Mouse (Mus musculus) spleen, postnatal 4 days (tissue): Measurements from ENCODE around the gene Ankdd1b.

Experiments
- DNase-seq, 2 experiments: peaks; one replicate each; pipeline ENCODE4 v3.0.0; 2022; ENCODE audit warnings: low spot score in 2 of 2

Ankdd1b gene

DNA sequence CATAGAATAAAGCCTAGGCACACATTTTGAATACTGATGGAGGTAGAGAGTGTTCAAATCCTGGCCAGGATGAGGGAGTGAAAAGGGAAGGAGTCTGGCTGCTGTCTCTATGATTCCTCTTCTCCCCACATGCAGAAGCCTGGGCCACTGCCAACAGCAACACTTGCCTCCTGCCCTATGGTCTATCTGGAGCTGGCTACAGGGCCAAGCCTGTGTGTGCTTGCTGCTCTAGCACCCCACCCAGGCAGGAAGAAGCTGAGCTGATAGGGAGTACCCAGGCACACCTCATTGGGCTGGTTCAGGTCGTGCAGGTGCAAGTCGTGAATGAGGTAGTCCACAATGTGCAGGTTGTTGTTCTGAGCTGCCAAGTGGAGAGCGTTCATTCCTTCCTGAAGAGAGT is 16.7 kb downstream of the Ankdd1b start:
- DNase-seq, result no peak

DNA sequence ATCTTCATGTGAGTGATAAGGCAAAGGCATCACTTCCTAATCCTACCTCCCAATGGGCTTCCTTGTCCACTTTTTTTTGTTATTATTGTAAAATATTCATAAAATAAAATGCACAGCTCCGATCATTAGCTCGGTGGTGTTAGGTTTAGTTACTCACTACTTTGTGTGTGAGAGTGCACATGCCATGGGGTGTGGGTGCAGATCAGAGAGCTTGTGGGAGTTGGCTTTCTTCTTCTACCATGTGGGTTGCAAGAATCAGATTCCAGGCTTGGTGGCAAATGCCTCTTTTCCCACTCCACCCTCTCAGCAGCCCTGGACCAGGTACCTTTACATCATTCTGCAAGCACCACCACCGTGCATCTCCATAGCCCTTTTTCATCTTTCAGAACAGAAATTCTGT is 18.4 kb downstream of the Ankdd1b start:
- no peak for DNase-seq

DNA sequence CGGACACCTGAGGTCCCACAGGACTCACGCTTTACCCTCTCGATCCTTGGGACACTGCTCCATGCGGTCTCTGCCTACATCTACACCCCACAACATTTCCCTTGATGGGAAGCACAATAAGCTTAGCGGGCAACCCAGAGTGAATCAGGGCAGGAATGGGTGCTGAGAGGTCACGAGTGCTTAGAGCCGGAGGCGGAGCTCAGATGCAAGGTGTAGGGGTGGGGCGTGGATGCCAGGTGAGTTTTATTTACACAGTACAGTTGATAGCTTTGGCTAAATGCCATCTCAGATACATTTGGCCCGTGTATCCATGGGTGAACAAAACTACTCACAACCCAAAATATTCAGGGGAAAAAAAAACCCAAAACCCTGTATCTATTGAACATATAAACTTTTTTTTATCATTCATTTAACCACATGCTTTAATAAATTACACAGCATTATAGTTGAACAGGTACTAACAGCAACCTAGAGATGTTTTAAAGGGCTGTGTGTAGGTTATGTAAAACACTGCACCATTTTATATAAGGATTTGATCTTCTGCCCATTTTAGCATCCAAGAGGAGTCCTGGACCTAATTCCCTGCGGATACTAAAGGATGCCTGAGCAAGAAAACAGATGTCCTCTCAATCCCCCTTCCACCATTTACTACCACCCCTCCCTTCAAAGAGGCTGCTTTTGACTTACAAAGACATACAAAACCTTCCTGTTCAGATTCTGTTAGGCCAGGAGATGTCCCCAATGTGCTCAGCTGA is 19.4 kb downstream of the Ankdd1b start:
- no peak for DNase-seq

DNA sequence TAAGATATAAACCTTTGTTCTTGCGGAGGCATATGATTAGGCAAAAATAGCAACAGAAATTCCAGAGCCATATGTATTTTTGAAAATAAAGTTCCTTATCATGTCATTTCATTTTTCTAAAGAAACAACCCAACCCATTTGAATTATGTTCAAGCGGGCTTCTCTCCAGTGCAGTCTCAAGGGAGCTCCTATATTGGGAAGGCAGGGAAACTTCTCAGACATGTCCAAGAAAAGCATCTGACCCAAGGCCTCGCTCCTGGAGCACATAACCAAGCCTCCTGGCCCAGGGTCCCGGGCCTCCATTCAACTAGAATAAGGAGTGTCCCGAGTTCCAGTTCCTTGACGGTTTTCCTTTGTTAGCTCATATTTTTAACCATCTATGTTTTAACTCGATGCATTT is 20.1 kb downstream of the Ankdd1b start:
- no peak for DNase-seq

DNA sequence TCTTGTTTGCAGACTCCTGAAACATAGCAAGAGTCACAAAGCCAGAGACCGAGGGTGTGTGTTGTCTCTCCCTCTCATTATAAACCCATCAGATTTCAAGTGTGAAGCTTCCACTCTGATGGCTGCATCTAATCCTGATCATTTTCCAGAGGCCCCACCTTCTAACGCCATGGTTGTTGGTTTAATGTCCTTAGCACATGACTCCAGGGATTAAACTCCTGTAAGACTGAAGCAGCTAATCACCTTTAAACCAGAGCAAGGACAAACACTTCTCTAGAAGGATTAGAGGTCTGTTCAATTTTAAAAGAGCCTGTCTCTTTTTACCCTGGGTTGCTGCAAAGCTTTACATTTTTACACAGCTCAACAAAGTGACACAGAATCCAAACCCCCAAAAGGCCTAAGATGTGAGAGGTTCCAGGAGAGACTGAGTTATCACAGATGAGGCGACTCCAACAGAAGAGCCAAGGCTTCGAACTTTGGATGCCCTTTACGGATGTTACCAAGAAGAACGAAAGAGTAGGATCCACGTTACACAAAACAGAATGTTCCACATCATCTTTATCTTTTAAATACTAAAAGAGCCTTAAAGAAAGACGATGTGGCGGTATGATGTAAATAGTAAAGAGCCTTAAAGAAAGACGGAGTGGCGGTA is 20.7 kb downstream of the Ankdd1b start:
- DNase-seq, result no peak

DNA sequence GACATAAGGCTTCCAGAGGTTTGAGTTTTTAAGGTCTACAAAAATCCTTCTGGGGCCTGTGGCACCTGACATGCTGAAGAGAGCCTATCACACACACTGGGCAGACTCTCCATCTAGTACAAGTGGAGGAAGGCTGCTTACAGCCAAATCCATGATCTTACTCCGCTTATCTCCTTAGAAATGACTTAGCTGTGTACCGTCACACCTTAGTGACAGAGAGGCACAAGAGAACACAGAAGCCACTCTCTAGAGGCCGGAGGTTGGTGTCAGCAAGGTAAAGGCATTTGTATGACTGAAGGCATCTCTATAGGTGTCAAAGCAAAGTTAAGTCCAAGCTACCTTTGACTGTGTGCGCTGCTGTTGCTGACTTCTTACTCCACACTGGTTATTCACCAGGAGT is 30.6 kb downstream of the Ankdd1b start:
- DNase-seq, result no peak

DNA sequence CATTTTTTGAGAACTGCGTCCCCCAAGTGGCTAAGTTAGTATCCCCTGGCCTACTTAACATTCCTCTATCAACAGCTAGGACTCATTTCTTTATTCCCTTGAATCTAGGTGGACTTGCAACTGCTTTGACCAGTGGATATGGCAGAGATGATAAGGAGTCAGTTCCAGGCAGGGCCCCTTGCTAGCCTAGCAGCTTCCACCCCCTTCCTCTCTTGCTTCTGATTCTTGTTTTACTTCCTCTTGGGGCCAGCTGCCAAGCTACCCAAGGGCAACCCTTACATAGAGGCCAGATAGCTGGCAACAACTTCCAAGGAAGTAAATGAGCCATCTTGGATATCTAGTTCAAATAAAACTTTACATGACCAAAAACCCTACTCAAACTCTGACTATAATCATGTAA is 34.1 kb downstream of the Ankdd1b start:
- no peak for DNase-seq

DNA sequence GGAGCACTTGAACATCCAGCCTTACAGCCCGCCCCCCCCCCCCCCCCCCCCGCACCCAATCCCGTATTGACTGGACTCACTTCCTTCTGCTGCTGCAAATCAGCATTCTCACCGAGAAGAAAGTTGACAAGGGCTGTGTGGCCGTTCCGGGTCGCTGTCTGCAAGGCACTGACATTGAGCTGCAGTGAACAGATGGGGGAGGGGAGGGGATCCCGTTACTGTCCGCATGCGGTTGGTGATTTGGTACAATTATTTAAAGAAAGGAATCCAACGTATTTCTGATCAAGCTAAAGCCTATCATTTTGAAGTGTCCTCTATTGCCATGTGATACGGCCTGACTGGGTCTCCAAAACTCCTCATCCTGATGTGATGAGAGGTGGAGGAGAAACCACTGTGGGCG is 35.2 kb downstream of the Ankdd1b start:
- DNase-seq, result peak in 1 of 2 experiments; percentile 20

DNA sequence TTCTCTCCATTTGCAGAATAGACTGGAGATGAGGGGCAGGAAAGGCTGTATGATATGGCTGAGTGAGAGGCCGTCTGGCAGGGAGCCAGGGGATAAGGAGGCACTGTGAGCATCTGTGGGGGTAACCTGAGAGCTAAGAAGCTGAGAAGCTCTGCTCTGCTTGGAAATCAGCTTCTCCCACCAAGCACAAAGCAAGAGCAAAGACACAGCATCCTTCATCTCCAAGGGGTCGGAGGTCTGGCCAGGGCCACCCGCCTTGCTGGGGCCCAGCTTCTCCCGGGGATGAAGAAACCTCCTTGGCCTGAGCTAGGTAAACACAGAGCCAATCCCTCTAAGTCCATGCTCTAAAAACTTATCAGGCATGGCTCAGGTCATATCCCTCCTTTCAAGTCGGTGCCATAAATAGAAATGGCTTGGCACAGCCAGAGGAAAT is 36.1 kb downstream of the Ankdd1b start:
- no peak for DNase-seq

DNA sequence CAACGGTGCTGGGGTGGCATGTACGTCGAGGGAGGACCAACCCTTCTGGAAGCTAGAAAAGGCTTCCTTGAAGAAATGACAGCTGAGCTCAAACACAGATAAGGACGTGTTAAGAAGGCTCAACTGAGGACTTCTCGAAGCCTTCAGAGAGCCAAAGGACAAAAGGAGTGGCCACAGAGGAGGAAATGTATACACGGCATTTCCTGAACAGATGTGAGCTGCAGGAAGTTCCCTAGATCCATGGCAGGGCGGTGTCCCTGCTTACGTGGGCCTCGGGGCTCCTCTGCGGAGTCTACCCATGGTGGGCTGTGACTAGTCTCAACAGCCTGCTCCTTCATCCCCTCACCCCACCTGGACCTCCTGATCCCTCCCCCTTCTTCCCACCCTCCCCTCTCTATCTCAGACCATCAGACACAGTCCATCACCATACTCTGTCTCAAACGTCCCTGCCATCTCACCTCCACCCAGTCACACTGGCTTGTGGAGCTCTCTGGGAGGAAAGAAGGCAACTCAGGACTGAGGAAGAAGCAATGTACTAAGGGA is 37.3 kb downstream of the Ankdd1b start:
- no peak for DNase-seq

DNA sequence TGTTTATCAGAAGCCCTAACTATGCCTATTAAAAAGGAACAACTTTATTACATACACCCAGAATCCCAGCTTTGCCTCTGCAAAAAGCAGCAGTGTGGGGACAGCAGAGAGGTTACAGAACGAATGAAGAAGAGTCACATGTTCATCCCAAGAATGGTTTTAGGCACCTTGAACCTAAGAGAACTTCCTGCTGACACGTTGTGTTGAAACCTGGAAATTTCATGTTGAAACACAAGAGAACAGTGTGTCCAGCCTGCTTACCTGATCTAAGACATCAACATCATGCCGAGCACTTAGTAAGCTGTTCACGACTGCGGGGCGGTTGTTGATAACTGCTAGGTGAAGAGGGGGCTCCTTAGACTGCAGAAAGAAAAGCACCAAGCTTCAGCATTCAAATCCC is 38.0 kb downstream of the Ankdd1b start:
- no peak for DNase-seq

DNA sequence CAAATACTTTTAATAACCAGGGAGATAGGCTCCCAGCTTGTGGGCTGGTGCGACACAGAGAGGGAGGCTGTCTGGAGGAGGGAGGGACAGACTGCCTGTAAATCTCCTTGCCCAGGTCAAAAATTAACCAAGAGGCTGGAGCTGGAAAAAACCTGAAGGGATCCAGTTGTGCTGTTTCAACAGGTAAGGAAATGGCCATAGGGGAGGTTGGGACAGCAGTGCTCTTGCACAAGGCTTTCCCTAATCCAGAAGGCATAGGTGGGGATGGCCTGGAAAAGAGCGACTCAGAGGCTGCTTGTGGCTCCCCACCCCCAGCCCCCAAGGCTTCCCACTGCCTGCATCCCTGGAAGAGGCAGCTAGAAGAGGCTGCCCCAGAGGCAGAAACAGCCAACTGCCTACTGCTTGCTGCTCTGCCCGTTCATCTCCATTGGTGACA is 38.6 kb downstream of the Ankdd1b start:
- DNase-seq, result no peak

DNA sequence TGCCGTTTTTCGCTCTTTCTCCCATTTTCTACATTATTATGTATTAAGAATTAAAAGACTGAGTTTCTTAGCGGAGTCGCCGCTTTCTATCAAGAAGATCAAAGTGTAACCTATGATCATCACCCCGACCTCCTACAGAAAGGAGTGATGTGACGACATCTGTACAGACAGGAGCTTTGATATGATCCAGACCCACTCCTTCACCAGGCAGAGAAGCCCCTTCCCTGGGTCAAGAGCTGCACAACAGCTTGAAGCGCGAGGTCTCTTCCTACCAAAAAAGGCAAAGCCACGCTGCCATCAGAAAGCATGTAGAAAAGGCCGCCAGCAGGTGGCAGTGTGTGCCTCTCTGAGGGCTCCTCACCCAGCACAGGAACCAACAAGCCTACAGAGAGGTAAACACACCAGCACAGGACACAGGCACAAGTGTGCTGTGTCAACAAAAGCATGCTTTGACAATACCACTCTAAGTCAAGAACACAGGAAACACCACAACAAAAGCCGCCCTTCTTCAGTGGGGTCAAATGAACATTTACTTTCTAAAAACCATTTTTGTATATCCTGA is 39.3 kb downstream of the Ankdd1b start:
- peak; percentile 75 to 92 for DNase-seq

DNA sequence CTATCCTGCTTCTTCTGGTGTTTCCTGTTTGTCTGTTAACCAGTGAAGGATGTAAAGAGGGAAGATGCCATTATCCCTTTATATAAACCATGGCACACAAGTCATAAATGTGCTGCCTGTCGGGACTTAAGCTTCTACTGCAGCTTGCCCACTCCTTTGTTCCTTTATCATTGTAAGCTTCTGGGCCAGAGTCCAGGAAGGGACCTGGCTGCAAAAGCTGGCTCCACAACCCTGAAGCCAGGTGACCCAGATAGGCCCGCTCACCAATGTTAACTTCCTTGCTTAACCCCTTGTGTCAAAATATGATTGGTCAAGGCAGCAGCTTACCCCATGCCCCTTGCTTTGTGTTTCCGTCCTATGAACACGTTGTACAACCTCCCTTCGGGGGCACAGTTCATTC is 42.5 kb downstream of the Ankdd1b start:
- no peak for DNase-seq

DNA sequence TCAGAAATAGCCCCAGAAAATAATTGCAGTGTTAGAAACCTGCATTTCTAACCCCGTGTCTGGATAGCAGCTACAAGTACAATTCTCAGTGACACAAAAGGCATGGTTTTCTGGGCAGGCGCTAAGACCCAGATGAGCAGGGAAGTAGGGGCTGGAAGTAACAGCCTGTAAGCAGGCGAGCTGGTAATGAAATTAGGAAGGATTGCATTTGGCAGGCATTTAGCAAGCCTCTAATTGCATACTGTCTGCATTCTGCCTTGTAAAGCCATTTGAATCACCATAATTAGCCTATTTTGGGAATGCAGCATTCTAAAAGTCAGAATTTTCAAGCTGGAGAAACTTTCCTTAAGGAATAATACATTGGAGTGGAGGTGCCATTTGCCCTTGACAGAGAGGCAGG is 45.0 kb downstream of the Ankdd1b start:
- no peak for DNase-seq

DNA sequence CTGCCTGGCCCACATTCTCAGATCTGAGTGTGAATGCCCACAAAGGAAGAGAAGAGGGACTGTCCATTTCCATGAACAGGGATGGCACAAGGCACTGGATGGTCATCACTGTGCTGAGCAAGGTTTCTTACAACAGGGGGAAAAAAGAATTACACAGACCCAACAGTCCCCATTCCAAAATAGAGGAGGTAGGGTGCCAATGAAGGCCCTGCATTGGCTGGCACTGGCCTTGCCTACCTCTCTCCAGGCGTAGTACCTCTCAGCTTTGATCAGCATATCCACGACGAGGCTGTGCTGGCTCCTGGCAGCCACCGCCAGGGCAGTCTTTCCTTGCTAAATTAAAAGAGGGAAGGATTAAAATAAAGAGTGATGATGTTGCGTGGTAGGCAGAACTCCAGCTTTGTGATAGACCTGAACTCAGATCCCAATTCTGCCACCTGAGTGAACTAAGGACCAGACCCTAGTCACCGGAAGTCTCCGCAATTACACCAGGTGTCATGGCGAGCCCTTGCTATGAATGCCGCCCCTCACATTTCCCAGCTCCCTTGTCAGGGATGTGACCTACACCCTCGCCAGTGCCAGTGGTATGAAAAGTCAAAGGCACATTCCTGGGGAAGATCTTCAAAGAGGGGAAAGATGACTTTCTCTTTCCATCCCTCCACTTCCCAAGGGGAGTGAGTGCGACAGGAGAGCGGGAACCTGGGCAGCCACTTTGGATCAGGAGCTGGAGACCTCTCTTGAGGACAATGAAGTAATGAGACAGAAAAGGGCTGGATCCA is 46.3 kb downstream of the Ankdd1b start:
- DNase-seq, result no peak

DNA sequence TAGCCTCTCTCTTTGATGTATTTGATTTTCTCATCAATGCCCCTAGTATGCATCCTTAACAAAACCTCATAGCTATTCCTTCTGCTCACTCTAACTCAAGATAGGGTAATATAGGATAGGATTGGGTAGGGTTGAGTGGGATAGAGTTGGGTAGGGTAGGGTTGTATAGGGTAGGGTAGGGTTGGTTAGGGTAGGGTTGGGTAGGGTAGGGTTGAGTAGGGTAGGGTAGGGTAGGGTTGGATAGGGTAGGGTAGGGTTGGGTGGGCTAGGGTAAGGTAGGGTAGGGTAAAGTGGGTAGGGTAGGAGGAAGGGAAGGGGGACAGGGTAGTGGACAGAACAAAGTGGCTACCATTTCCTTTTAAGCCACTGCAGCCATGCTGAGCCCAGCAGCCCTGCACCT is 49.8 kb downstream of the Ankdd1b start:
- DNase-seq, result no peak

DNA sequence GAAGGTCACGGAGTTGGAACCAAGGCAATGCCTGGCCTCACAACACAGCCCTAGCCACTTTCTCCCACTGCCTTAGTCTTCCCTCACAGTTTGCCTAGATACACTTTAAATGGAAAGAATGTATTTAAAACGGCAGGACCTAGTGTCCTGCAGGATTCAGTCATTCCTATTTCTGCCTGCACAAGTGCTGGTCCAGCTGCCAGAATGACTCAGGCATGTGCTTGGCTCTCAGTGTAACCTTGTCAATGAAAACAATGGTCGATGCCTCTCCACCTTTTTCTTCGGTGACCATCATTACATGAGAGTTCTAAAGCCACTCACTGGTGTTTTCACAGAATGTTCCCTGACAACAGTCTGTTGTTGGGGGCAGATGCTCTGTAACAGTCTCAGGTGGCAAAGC is 52.5 kb downstream of the Ankdd1b start:
- DNase-seq, result no peak

DNA sequence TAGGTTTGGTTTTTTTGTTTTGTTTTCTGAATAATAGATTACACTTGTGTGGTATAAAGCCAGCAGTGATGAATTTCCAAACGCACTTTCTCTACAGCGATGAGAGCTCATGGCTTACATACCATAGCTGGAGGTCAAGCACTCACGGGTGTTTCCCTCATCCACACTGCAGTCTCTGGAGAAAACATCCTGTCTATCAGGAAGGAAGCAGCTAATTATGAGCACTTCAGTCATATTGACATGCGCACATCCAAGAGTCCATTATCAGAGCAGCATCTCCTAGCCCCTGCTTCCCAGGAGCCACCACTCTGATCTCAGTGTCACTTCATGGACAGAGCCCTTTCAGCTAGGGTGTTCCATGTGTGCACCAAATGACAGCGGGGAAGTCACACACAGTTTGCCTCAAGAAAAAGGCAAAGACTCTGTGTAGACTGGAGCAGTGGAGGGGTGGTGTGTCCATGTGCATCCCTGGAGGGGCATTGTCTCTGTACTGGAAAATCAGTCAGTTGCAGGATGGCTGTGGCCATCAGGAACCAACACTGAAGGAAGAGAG is 53.7 kb downstream of the Ankdd1b start:
- DNase-seq, result no peak

DNA sequence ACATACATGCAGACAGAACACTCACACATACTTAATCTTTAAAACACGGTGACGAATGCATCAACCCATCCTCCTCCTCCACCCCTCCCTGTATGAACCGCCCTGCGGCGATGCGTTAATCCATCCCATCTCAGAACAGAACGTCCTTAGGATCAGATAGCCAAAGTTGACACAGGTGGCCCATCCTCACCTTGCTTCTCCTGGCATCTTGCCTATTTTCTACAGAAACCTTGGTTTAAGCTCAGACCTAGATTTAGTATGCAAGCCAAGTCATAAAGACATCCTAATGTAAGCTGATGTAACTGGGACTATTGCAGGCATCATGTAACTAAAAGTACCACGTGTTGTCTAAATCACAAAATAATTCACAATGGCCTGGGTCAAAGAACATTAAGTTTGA is 54.6 kb downstream of the Ankdd1b start:
- DNase-seq, result no peak

DNA sequence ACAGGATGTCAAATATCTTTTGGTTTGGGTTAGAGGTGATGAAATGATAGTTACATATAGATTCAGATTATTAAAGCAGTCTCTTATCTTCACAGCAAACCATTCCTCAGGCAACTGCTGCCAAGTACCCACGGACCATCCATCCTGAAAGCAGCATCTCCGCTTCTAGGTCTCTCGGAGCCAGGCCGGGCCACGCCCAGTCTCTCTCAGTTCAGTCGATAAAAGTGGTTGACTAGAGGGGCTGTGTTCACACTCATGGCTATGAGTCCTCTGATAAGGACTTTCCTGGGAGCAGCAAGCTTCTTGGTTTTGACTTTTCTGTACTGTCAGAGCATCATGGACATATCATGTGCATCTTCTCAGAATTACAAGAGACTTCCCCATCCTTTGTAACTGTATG is 56.6 kb downstream of the Ankdd1b start:
- peak in 1 of 2 experiments; percentile 50 for DNase-seq

DNA sequence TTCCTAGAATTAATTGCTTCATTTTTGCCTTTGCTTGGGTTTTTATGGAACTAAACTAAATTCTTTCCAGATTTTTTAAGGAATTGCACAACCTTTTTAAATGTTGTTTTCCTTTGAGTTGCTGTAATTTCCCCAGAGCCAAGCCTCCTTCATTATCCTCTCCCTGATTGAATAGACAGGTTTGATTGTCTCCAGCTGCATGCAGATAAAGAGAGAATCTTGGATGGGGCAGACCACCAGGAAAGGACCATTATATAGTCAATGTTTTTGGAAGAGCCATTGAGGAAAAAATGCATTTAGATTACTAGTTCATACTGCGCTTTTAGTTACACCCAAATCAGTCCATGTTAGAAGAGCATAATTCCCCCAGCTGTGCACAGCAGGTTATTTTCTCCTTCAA is 62.2 kb downstream of the Ankdd1b start:
- DNase-seq, result no peak
